Mouse (Mus musculus) cerebellum, postnatal 25 days (tissue): ENCODE results near the gene Plekhb1.

ENCODE experiments used
- DNase-seq, 2 experiments: peaks; one replicate each; pipeline ENCODE4 v3.0.0; 2021; ENCODE audit warnings: mixed read lengths in 2 of 2

Gene Plekhb1

DNA sequence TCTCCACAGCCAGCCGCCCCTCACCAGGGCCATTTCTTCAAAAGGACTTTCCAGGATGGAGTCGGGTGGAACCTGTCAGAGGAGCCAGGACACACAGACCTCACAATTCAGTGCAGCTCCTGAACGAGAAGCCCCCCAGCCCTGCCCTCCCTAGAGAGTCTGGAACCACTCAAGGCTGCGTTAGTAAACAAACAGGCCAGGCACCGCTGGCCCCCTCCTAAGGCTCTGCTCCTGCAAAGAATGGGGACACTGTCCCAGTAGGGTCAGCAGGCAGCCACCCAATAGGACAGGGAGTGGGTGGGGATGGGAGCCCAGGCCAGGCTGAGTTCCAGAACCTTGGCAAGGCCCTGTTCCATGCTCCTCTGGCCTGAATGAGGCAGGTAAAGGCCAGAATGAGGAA, 5.5 kb downstream of the Plekhb1 start:
- peak in 1 of 2 experiments; percentile 34 for DNase-seq

DNA sequence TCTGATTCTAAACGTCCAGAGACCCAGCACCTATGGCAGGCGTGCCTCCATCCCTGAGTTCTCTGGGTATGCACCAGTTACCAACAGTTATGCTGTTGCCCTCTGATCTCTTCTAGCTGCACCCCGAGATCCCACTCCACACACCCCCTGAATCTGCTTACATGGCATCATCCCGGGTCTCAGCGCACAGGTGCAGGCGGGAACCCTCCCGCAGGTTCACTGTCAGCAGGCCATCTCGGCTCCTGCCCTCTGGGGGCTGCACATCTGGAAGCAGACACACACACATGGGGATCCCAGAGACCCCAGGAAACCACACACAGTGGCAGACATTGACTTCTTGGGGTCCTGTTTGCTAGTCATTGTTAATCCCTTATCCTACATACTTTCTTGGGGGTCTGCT, 7.8 kb downstream of the Plekhb1 start:
- DNase-seq: no peak

GRCm38 (mm10) chr7:100653480-100654266, 8.5 kb downstream of the Plekhb1 start:
- DNase-seq: no peak

DNA sequence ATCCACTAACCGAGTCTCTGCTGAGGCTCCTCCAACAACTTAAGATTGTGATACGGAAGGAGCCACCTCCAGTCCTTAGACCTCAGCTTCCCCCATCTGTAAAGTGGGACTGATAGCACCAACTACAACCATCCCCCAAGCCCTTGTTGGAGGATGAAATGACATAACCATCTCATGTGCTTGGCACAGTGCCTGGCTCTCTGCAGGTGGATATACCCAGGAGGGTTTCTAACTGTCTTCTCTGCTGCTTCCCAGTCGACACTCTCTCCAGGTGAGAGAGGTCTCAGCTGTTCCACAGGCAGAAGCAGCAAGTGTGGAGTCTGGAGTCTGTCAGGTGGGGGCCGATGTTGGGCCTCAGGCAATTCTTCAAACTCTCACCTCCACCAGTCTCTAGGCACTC, 11.2 kb downstream of the Plekhb1 start:
- DNase-seq: peak in 1 of 2 experiments; percentile 28

DNA sequence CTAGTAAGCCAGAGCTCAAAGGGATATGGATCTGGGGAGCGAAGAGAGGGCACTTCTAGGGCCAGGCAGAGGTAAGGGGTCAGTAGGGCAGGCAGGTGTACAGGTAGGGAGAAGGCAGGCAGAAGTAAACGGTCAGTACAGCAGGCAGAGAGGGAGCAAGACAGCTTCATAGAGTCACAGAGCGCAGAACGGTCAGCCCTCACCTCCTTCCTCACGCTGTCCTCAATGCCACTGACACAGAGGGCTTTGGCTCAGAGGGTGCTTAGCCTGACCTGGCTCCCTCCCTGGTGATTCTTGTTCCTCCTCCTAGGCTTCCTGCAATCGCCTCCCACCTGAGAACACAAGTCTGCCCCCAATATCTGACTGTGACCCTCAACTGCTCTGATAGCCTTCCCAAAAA, 11.8 kb downstream of the Plekhb1 start:
- no peak for DNase-seq

- no peak for DNase-seq
Observed at GRCm38 (mm10) chr7:100649826-100650225, 12.4 kb downstream of the Plekhb1 start.

GRCm38 (mm10) chr7:100649095-100649494, 13.1 kb downstream of the Plekhb1 start:
- no peak for DNase-seq

- peak; percentile 53 to 71 for DNase-seq
Observed at GRCm38 (mm10) chr7:100645147-100645546, 17.1 kb downstream of the Plekhb1 start.

DNA sequence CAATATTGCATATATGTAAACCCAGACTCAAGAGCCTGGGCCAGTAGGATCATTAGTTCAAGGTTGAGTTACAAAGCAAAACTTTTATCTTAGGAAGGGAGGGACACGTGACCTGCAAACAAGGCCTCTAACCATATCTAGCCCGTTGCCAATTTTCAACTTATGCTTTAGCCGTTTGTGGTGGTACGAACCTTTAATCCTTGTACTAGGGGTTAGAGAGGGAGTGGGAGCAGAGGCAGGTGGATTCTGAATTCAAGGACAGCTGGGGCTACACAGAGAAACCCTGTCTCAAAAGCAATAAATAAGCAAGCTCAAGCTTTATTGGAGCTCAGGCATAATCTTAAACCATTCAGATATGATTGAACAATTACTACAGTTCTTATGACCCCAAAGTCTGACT, 19.8 kb downstream of the Plekhb1 start:
- no peak for DNase-seq

- peak in 1 of 2 experiments; percentile 43 for DNase-seq
Observed at GRCm38 (mm10) chr7:100637657-100638056, 24.6 kb downstream of the Plekhb1 start.

DNA sequence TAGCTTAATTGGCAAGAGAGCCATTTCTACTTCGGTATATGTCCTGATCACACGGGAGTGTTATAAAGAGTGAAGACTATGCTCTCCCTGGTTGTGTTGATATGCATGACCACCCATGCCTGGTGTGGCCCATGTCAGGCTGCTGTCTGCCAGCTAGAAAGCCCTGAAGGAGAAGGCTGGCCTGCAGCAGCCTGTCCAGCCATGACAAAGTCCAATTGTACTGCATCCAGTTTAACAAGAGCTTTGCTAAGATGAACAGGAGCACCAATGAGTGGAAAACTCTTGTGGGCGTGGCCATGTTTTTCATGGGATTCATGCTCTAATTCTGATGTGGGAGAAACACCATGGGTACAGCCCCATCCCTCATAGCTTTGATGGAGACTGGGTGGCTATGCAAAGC, 37.7 kb downstream of the Plekhb1 start:
- no peak for DNase-seq

DNA sequence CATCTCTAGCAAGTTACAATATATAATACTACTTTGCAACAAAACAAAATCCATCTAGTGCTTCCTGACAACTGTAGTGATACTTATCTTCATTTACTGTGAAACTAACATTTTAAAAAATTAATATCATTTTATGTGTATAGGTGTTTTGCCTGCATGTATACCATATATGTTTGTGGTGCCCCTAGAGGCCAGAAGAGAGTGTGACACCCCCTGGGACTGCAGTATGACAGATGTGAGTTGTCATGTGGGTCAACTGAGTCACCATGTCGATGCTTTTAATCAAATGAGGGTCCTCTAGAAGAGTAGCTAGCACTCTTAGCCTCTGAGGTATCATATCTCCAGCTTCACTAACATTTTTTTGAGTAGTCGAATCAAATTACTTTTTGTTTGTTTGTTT, 39.9 kb downstream of the Plekhb1 start:
- DNase-seq: no peak

DNA sequence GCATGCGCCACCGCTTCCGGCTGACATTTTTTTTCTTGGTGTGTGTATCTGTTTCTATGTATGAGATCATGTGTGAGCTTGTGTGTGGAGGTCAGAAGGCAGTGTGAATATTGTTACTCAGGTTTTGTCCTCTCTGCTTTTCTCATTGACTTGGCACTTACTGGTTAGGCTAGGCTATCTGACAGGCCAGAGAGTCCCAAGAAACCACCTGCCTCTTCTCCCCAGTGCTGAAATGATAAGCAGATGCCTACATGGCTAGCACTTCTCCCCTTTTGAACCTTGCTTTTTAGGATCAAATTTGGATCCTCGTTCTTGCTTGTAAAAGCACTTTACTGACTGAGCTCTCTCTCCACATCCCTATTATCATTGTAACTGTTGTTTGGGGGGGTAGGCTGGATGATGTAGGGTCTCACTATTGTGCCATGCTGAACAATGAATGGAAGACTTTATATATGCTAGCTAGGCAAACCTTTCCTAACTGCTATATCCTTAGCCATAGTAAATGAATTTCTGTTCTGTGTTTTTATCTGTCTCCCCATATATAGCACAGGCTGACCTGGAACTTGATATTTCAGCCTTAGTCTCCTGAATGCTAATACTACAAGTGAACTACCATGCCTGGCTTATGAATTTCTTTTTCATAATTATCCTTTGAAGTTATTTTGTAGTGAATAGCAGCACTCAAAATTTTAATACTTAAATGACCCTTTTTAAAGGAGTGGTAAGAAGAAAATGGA, 45.9 kb downstream of the Plekhb1 start:
- DNase-seq: no peak

DNA sequence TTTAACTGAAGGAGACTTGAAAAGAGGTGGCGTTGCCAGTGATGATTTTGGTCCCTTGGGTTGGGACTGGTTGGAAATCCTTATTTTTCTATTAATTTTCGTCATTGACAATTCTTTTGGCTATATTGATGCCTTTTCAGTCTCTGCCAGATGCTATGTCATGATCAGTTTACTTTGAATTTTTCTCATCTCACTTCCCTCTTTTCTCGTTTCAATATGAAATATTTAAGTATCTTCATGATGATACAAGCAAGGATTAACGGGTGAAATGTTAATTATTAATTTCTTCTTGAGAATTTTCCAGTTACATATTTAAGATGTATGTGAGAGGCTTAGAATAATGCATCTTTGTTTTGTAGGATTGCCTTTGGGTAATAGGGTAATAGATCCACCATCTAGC, 53.3 kb downstream of the Plekhb1 start:
- DNase-seq: no peak

DNA sequence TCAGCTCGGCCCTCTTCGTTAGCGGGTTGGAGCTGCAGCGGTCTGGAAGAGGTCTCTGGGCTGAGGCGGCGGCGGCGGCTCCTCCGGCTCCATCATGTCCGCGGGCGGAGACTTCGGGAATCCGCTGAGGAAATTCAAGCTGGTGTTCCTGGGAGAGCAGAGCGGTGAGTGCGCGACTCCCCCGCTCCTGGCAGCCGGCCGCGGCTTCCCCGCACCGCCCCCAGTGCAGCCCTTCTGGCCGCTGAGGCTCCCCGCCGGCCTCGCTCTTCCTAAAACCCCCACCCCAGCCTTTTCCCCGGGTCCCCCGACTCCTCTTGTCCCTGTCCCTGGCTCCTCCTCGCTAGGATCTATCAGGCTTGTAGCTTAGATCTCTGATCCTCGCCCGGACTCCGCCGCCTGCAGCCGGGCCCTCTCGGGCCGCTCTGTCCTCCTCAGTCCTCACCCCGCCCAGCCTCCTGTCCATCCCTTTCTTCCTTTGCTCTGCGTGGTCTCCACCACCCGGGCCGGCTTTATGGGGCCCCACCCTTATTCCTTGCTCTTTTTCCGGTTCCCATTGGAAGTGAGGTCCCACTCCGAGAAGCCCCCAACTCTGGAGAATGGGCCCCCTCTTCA, 54.0 kb downstream of the Plekhb1 start, which contains the start of gene Mrpl48:
Mrpl48 (minus strand) TSS at position 172 of the 612 bp plus-strand sequence.
- peak; percentile 84 to 85 for DNase-seq

- DNase-seq: peak; percentile 97 to 98
Observed at GRCm38 (mm10) chr7:100607214-100608129, 54.7 kb downstream of the Plekhb1 start, which contains the start of gene Rab6a. TSS of gene Rab6a (plus strand) at chr7:100607410.

GRCm38 (mm10) chr7:100600211-100600610, 62.0 kb downstream of the Plekhb1 start:
- no peak for DNase-seq

- no peak for DNase-seq
Observed at GRCm38 (mm10) chr7:100593349-100593748, 68.9 kb downstream of the Plekhb1 start.
